Mouse (Mus musculus) liver, embryonic 16.5 days (tissue): ENCODE results near the gene Taar8a. TPM values are rescaled to one million over a fixed set of nuclear protein-coding genes. Genes with fewer than 3 reads are reported as not detected.
"Not testable (repeated sequence)": the region's sequence is repeated elsewhere in the genome, so short reads cannot be mapped to it uniquely, and the experiment has no call there.

ENCODE experiments used
- ATAC-seq: fragments of 200-750 bp; cut with Nextera tagmentation; 2 replicates; pipeline ENCODE4 v1.8.0; 2017; ENCODE audit warnings: low read depth, mild to moderate bottlenecking, moderate number of reproducible peaks, moderate library complexity
- H3K27ac ChIP-seq: fragments of 300-500 bp; sonication (generic); 2 replicates; pipeline ENCODE4 v1.5.1; 2014; ENCODE audit warnings: mild to moderate bottlenecking, low read length
- H3K27me3 ChIP-seq: fragments of 300-500 bp; sonication (generic); 2 replicates; pipeline ENCODE4 v1.6.1; 2014; ENCODE audit warnings: low read depth, low read length, mixed read lengths; ENCODE audit not compliant: control insufficient read depth, insufficient read depth
- H3K36me3 ChIP-seq: fragments of 300-500 bp; sonication (generic); 2 replicates; pipeline ENCODE4 v1.6.1; 2014; ENCODE audit warnings: mild to moderate bottlenecking; ENCODE audit not compliant: control insufficient read depth, insufficient read depth
- H3K4me1 ChIP-seq: fragments of 300-500 bp; sonication (generic); 2 replicates; pipeline ENCODE4 v1.6.1; 2014; ENCODE audit warnings: low read depth, low read length, mixed read lengths; ENCODE audit not compliant: control insufficient read depth
- H3K4me2 ChIP-seq: fragments of 300-500 bp; sonication (generic); 2 replicates; pipeline ENCODE4 v1.6.1; 2014; ENCODE audit warnings: low read depth, low read length, mixed read lengths
- H3K4me3 ChIP-seq: fragments of 300-500 bp; sonication (generic); 2 replicates; pipeline ENCODE4 v1.5.1; 2014; ENCODE audit warnings: low read depth, mild to moderate bottlenecking, low read length
- H3K9ac ChIP-seq: fragments of 300-500 bp; sonication (generic); 2 replicates; pipeline ENCODE4 v1.6.1; 2014; ENCODE audit warnings: low read depth, low read length
- H3K9me3 ChIP-seq: fragments of 300-500 bp; sonication (generic); replicated peaks from 2 replicates; pipeline ENCODE4 v1.6.1; 2016; ENCODE audit warnings: low read length; ENCODE audit not compliant: control insufficient read depth
- WGBS: fragments of 180-500 bp; shearing (Covaris S2); extraction: QIAGEN DNeasy Blood & Tissue Kit; methylation state at CpG from one replicate; pipeline ENCODE4 v1.1.7; 2014; ENCODE audit not compliant: insufficient replicate concordance; 5-methylcytosine and 5-hydroxymethylcytosine counted together
- polyA plus RNA-seq: library from polyadenylated mRNA; unstranded; fragments of >200 nt; fragmentation: Nextera tagmentation; extraction: Ambion mirVana; gene quantifications from 2 replicates; pipeline ENCODE4 v1.2.1, GENCODE M21; 2015

Gene Taar8a
- polyA plus RNA-seq, 1 experiment from 2014 or later: not detected

- no peak overlapping the region for H3K27ac ChIP-seq
- H3K9ac ChIP-seq: no peak overlapping the region
- no peak for ATAC-seq
- WGBS: 59% methylated on average over 3 of the region's 3 CpGs
- H3K27me3 ChIP-seq: no peaks in the 10 kb centered on the region
- no peak overlapping the region for H3K4me3 ChIP-seq
- no peaks in the 10 kb centered on the region for H3K9me3 ChIP-seq
- no peaks in the 10 kb centered on the region; the same call in 1 of the 2 replicates for H3K4me1 ChIP-seq
- H3K36me3 ChIP-seq: no peaks in the 10 kb centered on the region
- no peak overlapping the region for H3K4me2 ChIP-seq
Observed at GRCm38 (mm10) chr10:24108236-24108635, 31.9 kb downstream of the Taar8a start.

GRCm38 (mm10) chr10:24109434-24109833 lies 33.1 kb downstream of the Taar8a start, which contains the start of gene Taar9:
Gene Taar9, minus strand, starts transcription at chr10:24109534.
- WGBS: 63% methylated on average over 8 of the region's 8 CpGs
- H3K27ac ChIP-seq, H3K9ac ChIP-seq: not testable (repeated sequence)

GRCm38 (mm10) chr10:24111116-24111778 lies 34.9 kb downstream of the Taar8a start:
- Histone ChIP-seq H3K4me2 (no peak overlapping the region), H3K4me1 (no peaks in the 10 kb centered on the region; the same call in 1 of the 2 replicates), H3K9me3 (no peaks in the 10 kb centered on the region), H3K4me3 (no peak overlapping the region), H3K36me3 (no peaks in the 10 kb centered on the region), H3K27ac (no peak overlapping the region), H3K9ac (no peak overlapping the region), H3K27me3 (no peaks in the 10 kb centered on the region)
- ATAC-seq: no peak
- 25% methylated on average over 6 of the region's 6 CpGs for WGBS

More at GRCm38 (mm10) chr10:24109434-24109833, 33.1 kb downstream of the Taar8a start, which contains the start of gene Taar9:
- H3K27me3 ChIP-seq, H3K9me3 ChIP-seq, H3K4me2 ChIP-seq, H3K4me1 ChIP-seq, H3K36me3 ChIP-seq, ATAC-seq, H3K4me3 ChIP-seq: not testable (repeated sequence)

Other genes starting within 250 kb of the Taar8a start
- 8.3 and 12.2 TPM in 2 replicates for gene Vnn3, start 225.0 kb upstream of the Taar8a start, polyA plus RNA-seq
- 2.2 and 2.8 TPM in 2 replicates for gene Vnn1, start 181.8 kb upstream of the Taar8a start, polyA plus RNA-seq
- gene Taar1, start 156.1 kb upstream of the Taar8a start, polyA plus RNA-seq: not detected in 2 replicates
- not detected in 2 replicates for gene Taar2, start 137.9 kb upstream of the Taar8a start, polyA plus RNA-seq
- not detected in 2 replicates for gene Taar3, start 126.9 kb upstream of the Taar8a start, polyA plus RNA-seq
- not detected in 2 replicates for gene Taar4, start 116.0 kb upstream of the Taar8a start, polyA plus RNA-seq
- not detected in 2 replicates for gene Taar5, start 105.8 kb upstream of the Taar8a start, polyA plus RNA-seq
- not detected in 2 replicates for gene Taar6, start 90.9 kb upstream of the Taar8a start, polyA plus RNA-seq
- gene Taar7a, start 83.0 kb upstream of the Taar8a start, polyA plus RNA-seq: not detected in 2 replicates
- not detected in 2 replicates for gene Taar7b, start 76.6 kb upstream of the Taar8a start, polyA plus RNA-seq
- gene Taar7d, start 49.3 kb upstream of the Taar8a start, polyA plus RNA-seq: not detected in 2 replicates
- gene Taar7e, start 38.9 kb upstream of the Taar8a start, polyA plus RNA-seq: not detected in 2 replicates
- gene Taar7f, start 27.0 kb upstream of the Taar8a start, polyA plus RNA-seq: not detected in 2 replicates
- gene Taar8b, start 15.8 kb downstream of the Taar8a start, polyA plus RNA-seq: not detected in 2 replicates
- gene Taar8c, start 25.4 kb downstream of the Taar8a start, polyA plus RNA-seq: not detected in 2 replicates
- gene Taar9, start 33.0 kb downstream of the Taar8a start, polyA plus RNA-seq: not detected in 2 replicates
- 25.9 and 26.8 TPM in 2 replicates for gene Stx7, start 72.8 kb downstream of the Taar8a start, polyA plus RNA-seq
- gene Moxd1, start 147.0 kb downstream of the Taar8a start, polyA plus RNA-seq: 0.11 and 0.25 TPM in 2 replicates